Mouse (Mus musculus): ENCODE results near the gene Prmt9.

Gene Prmt9

GRCm38 (mm10) chr8:77549121-77549706 is at the start of gene Prmt9:
Prmt9 (plus strand) TSS chr8:77549397.
- DNase-seq (ENCODE audit: low read depth) = peak; percentile 94

GRCm38 (mm10) chr8:77500264-77500663 is 48.9 kb upstream of the Prmt9 start:
- no peak for DNase-seq (ENCODE audit: low read depth)

- no peak for DNase-seq (ENCODE audit: low read depth)
Observed at GRCm38 (mm10) chr8:77501131-77501530, 48.1 kb upstream of the Prmt9 start.

- no peak for DNase-seq (ENCODE audit: low read depth)
Observed at GRCm38 (mm10) chr8:77502547-77502946, 46.6 kb upstream of the Prmt9 start.

- DNase-seq (ENCODE audit: low read depth) = no peak
Observed at GRCm38 (mm10) chr8:77506539-77506938, 42.7 kb upstream of the Prmt9 start.

GRCm38 (mm10) chr8:77507510-77508035 is 41.6 kb upstream of the Prmt9 start:
- DNase-seq (ENCODE audit: low read depth) = no peak

- DNase-seq (ENCODE audit: low read depth) = peak; percentile 60
Observed at GRCm38 (mm10) chr8:77509044-77509443, 40.2 kb upstream of the Prmt9 start.

GRCm38 (mm10) chr8:77510426-77510825 is 38.8 kb upstream of the Prmt9 start:
- DNase-seq (ENCODE audit: low read depth) = no peak

GRCm38 (mm10) chr8:77511750-77512493 is 37.3 kb upstream of the Prmt9 start:
- no peak for DNase-seq (ENCODE audit: low read depth)

GRCm38 (mm10) chr8:77515201-77515600 is 34.0 kb upstream of the Prmt9 start:
- no peak for DNase-seq (ENCODE audit: low read depth)

- DNase-seq (ENCODE audit: low read depth) = no peak
Observed at GRCm38 (mm10) chr8:77515786-77516185, 33.4 kb upstream of the Prmt9 start.

- DNase-seq (ENCODE audit: low read depth) = no peak
Observed at GRCm38 (mm10) chr8:77516845-77517244, 32.4 kb upstream of the Prmt9 start.

GRCm38 (mm10) chr8:77517301-77518200 is 31.6 kb upstream of the Prmt9 start, which contains the start of gene Arhgap10:
Arhgap10 (minus strand) TSS chr8:77517953.
- peak; percentile 91 for DNase-seq (ENCODE audit: low read depth)

- DNase-seq (ENCODE audit: low read depth) = no peak
Observed at GRCm38 (mm10) chr8:77518201-77519115, 30.7 kb upstream of the Prmt9 start.

- DNase-seq (ENCODE audit: low read depth) = no peak
Observed at GRCm38 (mm10) chr8:77520601-77521000, 28.6 kb upstream of the Prmt9 start.

- no peak for DNase-seq (ENCODE audit: low read depth)
Observed at GRCm38 (mm10) chr8:77521028-77521785, 28.0 kb upstream of the Prmt9 start.

GRCm38 (mm10) chr8:77522984-77523383 is 26.2 kb upstream of the Prmt9 start:
- DNase-seq (ENCODE audit: low read depth) = no peak

GRCm38 (mm10) chr8:77524018-77524615 is 25.1 kb upstream of the Prmt9 start:
- DNase-seq (ENCODE audit: low read depth) = no peak

GRCm38 (mm10) chr8:77524906-77525305 is 24.3 kb upstream of the Prmt9 start:
- DNase-seq (ENCODE audit: low read depth) = peak; percentile 35

GRCm38 (mm10) chr8:77526130-77526529 is 23.1 kb upstream of the Prmt9 start:
- DNase-seq (ENCODE audit: low read depth) = no peak
